Mouse (Mus musculus) heart, adult 2 months (tissue): Measurements from ENCODE around the gene A130010J15Rik. TPM values are rescaled to one million over a fixed set of nuclear protein-coding genes. Genes with fewer than 3 reads are reported as not detected.

Experiments used
- DNase-seq, 2 experiments: peaks; one replicate each; pipeline ENCODE4 v3.0.0; 2021
- H3K27ac ChIP-seq: fragments of 200-600 bp; 2 replicates; pipeline ENCODE4 v1.8.1; 2022
- H3K27me3 ChIP-seq: fragments of 200-500 bp; 2 replicates; pipeline ENCODE4 v1.6.1; 2012; ENCODE audit warnings: mild to moderate bottlenecking, low read length, inconsistent platforms, mixed read lengths; ENCODE audit not compliant: control insufficient read depth, insufficient read depth
- H3K36me3 ChIP-seq: fragments of 200-500 bp; 2 replicates; pipeline ENCODE4 v1.6.1; 2012; ENCODE audit warnings: low read length, inconsistent platforms; ENCODE audit not compliant: control insufficient read depth, insufficient read depth
- H3K4me1 ChIP-seq: fragments of 200-500 bp; 2 replicates; pipeline ENCODE4 v1.6.1; 2011; ENCODE audit warnings: low read length; ENCODE audit not compliant: control insufficient read depth, insufficient read depth
- H3K4me3 ChIP-seq: fragments of 200-600 bp; 2 replicates; pipeline ENCODE4 v1.8.1; 2022
- H3K79me2 ChIP-seq: fragments of 200-500 bp; replicated peaks from 2 replicates; pipeline ENCODE4 v1.6.1; 2012; ENCODE audit warnings: mild to moderate bottlenecking, inconsistent platforms, low read length, moderate library complexity, mixed read lengths; ENCODE audit not compliant: control insufficient read depth, insufficient read depth
- H3K9ac ChIP-seq: fragments of 200-500 bp; 2 replicates; pipeline ENCODE4 v1.6.1; 2012; ENCODE audit warnings: low read depth, mild to moderate bottlenecking, control low read depth, inconsistent platforms, low read length, mixed read lengths
- CTCF ChIP-seq: fragments of 200-600 bp; IDR thresholded peaks from 2 replicates; pipeline ENCODE4 v1.8.1; 2022; ENCODE audit warnings: antibody characterized with exemption, mild to moderate bottlenecking, moderate library complexity
- EP300 ChIP-seq: fragments of 200-500 bp; IDR thresholded peaks from 2 replicates; pipeline ENCODE4 v1.6.1; 2011; ENCODE audit warnings: low read depth, low read length, control low read depth; ENCODE audit not compliant: insufficient read depth
- POLR2A ChIP-seq: fragments of 200-500 bp; IDR thresholded peaks from 2 replicates; pipeline ENCODE4 v1.6.1; 2011; ENCODE audit warnings: mild to moderate bottlenecking, low read depth, low read length, control low read depth; ENCODE audit not compliant: insufficient read depth
- WGBS: fragments of 180-500 bp; shearing (Covaris S2); methylation state at CpG from one replicate; pipeline ENCODE4 v1.1.7; 2018; 5-methylcytosine and 5-hydroxymethylcytosine counted together
- intact Hi-C: fragments of 180-260 bp; cut with DNase I; formaldehyde crosslinking; loops from one replicate; pipeline ENCODE4 v1.15.1; 2025
- long read RNA-seq: library from polyadenylated mRNA; stranded (forward); transcript quantifications from one replicate; pipeline ENCODE4 v2.0.0, GENCODE M21; 2021
- polyA plus RNA-seq: library from polyadenylated mRNA; depleted of rRNA; stranded (reverse); fragments of >200 nt; gene quantifications from 2 replicates; pipeline ENCODE4 v1.2.3, GENCODE M21; 2012; rRNA removed
- total RNA-seq, 2 experiments: library from RNA; stranded (reverse); gene quantifications; 2 replicates each; pipeline ENCODE4 v1.2.3; 2021

The A130010J15Rik gene
- total RNA-seq (1 to 10 TPM; 3.3 to 3.5 TPM), polyA plus RNA-seq (2.7 and 5.1 TPM in 2 replicates)
- long read RNA-seq, transcript A130010J15Rik-201 (2 exons, 2,257 nt): major isoform, 7 of 8 reads
- long read RNA-seq, partial matches to known transcripts: 0 of 8 reads
- long read RNA-seq, other reads (novel, unspliced or antisense): 1 of 8 reads

DNA sequence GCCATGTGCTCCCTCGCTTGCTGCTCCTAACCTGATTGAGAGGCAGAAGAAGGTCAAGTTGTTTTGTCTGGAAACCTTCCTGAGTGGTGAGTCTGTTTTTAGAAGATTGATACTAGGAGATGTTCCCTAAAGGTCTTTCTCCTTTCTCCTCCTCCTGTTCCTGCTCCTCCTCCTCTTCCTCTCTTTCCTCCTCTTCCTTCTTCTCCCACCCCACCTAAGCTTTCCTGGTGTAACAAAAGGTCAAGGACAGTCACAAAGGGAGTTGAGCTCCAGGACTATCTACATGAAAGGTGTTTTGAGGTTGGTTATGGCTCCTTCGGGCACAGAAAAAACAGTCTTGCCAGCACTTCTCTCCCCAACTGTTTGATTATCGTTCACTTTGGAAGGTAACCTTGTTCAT lies at the start of gene A130010J15Rik:
Gene A130010J15Rik (plus strand): TSS at position 301 of the 400 bp plus-strand sequence.
- H3K27me3 ChIP-seq: no peaks in the 10 kb centered on the region
- no peak for TF ChIP-seq EP300
- no peak for TF ChIP-seq CTCF
- no peak for TF ChIP-seq POLR2A
- no peak within 1 kb of the TSS for H3K27ac ChIP-seq
- DNase-seq: no peak
- no peak within 1 kb of the TSS for H3K4me3 ChIP-seq
- 85% methylated on average over 3 of the region's 3 CpGs for WGBS
- H3K4me1 ChIP-seq: peaks cover 2% of the 10 kb centered on the region; the same call in 1 of the 2 replicates
- no peaks in the 10 kb centered on the region for H3K36me3 ChIP-seq
- intact Hi-C loops: no loop called here
- no peaks in the 10 kb centered on the region for H3K79me2 ChIP-seq
- H3K9ac ChIP-seq: no peak within 1 kb of the TSS

DNA sequence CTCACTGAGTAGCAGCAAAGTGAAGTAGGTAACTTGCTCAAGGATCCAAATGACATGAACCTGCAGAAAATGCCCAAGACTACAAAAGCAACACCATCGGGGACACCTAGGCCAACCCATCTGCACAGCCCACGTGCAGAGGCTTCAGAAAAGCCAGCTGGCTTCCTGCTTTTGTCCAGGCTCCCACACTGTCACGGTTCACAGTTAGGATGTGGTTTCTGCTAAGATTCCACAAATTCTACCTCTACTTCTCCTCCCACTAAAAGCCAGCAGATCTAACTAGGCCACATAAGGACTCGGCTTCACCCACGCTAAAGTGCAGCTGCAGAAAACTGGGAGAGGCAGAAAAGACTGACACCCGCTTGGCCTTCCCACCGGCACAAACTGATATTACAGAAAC lies 45.1 kb upstream of the A130010J15Rik start:
- no peak overlapping the region for H3K27ac ChIP-seq
- TF ChIP-seq EP300: no peak
- no peak for TF ChIP-seq POLR2A
- no peak for TF ChIP-seq CTCF
- no peaks in the 10 kb centered on the region for H3K4me1 ChIP-seq
- no peaks in the 10 kb centered on the region for H3K27me3 ChIP-seq
- H3K36me3 ChIP-seq: no peaks in the 10 kb centered on the region
- DNase-seq: no peak
- H3K79me2 ChIP-seq: peaks cover 1% of the 10 kb centered on the region; the same call in 1 of the 2 replicates
- H3K9ac ChIP-seq: no peak overlapping the region
- intact Hi-C loops: no loop called here
- 77% methylated on average over 7 of the region's 7 CpGs for WGBS
- no peak overlapping the region for H3K4me3 ChIP-seq

DNA sequence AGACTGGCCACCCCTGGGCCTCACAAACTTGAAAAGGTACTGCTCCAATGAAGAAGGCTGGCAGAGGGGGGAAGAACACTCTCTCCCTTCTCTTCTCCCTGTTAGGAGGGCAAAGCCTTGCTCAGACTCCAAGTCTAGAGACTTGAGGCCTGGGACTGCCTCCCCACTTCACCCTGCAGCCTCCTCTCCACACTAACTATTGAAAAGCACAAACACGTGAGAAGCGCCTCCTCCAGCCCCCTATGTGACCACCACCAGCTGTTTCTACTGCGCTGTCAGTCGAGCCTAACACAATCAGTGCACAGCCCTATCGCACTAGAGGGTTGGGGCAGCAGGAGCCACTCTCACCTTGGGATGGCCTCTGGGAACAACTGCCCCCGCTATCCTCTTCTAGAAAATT lies 44.6 kb upstream of the A130010J15Rik start:
- Histone ChIP-seq H3K36me3 (no peaks in the 10 kb centered on the region), H3K4me3 (no peak overlapping the region), H3K9ac (no peak overlapping the region), H3K27me3 (no peaks in the 10 kb centered on the region), H3K79me2 (peaks cover 1% of the 10 kb centered on the region; the same call in 1 of the 2 replicates), H3K4me1 (no peaks in the 10 kb centered on the region), H3K27ac (no peak overlapping the region)
- TF ChIP-seq EP300: no peak
- no peak for TF ChIP-seq POLR2A
- TF ChIP-seq CTCF: no peak
- no peak for DNase-seq
- intact Hi-C loops: no loop called here
- 93% methylated on average over 6 of the region's 6 CpGs for WGBS

DNA sequence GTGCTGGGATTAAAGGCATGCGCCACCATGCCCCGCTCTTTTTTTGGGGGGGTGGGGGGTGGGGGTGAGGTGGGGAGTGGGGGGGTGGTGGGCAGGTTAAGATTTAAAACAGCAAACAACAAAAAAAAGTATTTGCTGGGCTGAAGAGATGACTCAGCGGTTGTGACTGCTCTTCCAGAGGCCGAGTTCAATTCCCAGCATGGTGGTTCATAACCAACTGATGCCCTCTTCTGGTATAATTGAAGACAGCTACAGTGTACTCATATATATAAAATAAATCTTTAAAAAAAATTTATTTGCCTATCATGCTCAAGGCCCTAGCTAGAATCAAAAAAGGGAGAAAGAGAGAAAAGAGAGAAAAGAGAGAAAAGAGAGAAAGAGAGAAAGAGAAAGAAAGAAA lies 42.0 kb upstream of the A130010J15Rik start:
- Histone ChIP-seq H3K36me3 (0 out of 2 replicates have a peak, but pooled peaks cover 2% of the 10 kb centered on the region), H3K9ac (no peak overlapping the region), H3K79me2 (peaks cover 3% of the 10 kb centered on the region; the same call in 1 of the 2 replicates), H3K4me1 (no peaks in the 10 kb centered on the region), H3K27ac (no peak overlapping the region), H3K4me3 (no peak overlapping the region), H3K27me3 (no peaks in the 10 kb centered on the region)
- intact Hi-C loops: loop anchor here (2.0 kb wide), 1 partner anchor 125 kb away; no protein-coding TSS in a partner anchor
- no peak for DNase-seq
- TF ChIP-seq EP300 (no peak), CTCF (peak; percentile 57), POLR2A (no peak)
- WGBS: 76% methylated on average over 4 of the region's 4 CpGs

DNA sequence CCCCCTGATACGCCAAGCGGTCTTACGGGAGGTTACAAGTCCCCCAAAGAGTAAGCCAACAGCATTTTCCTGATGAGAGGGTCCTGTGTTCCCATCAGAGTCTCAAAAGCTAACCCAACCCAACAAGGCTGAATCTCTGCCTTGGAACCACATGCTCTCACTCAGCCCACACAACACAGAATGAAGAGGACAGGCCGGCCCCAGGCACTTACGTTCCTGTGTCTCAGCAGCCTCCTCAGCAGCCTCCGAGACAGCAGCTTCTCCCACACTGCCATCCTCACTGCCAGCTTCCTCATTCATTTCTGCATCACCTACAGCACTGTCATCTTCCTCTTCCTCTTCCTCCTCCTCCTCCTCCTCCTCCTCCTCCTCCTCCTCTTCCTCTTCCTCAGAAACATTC lies 39.8 kb upstream of the A130010J15Rik start:
- 80% methylated on average over 6 of the region's 6 CpGs for WGBS
- TF ChIP-seq EP300: no peak
- intact Hi-C loops: no loop called here
- DNase-seq: no peak
- no peak overlapping the region for H3K4me3 ChIP-seq
- no peaks in the 10 kb centered on the region for H3K4me1 ChIP-seq
- 0 out of 2 replicates have a peak, but pooled peaks cover 2% of the 10 kb centered on the region for H3K36me3 ChIP-seq
- no peak overlapping the region for H3K9ac ChIP-seq
- H3K27me3 ChIP-seq: no peaks in the 10 kb centered on the region
- H3K27ac ChIP-seq: no peak overlapping the region
- H3K79me2 ChIP-seq: peaks cover 3% of the 10 kb centered on the region; the same call in 1 of the 2 replicates

DNA sequence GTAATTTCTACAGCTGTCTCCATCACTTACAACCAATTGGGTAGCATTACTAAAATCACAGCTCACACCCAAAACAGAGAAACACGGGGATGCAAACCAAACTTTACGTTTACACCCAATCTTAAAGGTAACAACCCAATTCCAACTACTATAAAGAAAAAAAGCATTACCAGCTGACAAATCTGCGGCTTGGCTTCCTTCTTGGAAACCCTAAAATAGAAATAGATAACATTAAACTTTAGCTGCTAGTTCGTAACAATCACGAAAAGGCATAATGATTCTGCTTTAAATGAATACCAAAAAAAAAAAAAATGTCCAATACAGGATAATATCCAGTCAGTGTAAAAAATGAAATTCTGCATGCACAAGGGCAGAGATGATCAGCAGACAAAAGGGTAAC lies 38.5 kb upstream of the A130010J15Rik start:
- Histone ChIP-seq H3K9ac (peak overlapping the region; percentile 85), H3K36me3 (0 out of 2 replicates have a peak, but pooled peaks cover 2% of the 10 kb centered on the region), H3K79me2 (peaks cover 3% of the 10 kb centered on the region; the same call in 1 of the 2 replicates), H3K4me3 (peak overlapping the region; percentile 71), H3K27me3 (no peaks in the 10 kb centered on the region), H3K27ac (peak overlapping the region; percentile 72), H3K4me1 (no peaks in the 10 kb centered on the region)
- intact Hi-C loops: no loop called here
- 6% methylated on average over 5 of the region's 5 CpGs for WGBS
- TF ChIP-seq EP300: no peak
- DNase-seq: no peak
